Mouse (Mus musculus) spleen, adult 2 months (tissue): Measurements from ENCODE around the gene Spdl1.

Experiments used
- CTCF ChIP-seq: fragments of 200-500 bp; IDR thresholded peaks from 2 replicates; pipeline ENCODE4 v1.5.1; 2011; ENCODE audit warnings: mild to moderate bottlenecking, inconsistent platforms; ENCODE audit not compliant: insufficient read depth, insufficient read length, insufficient replicate concordance; ENCODE audit errors: extremely low read depth
- POLR2A ChIP-seq: fragments of 200-500 bp; IDR thresholded peaks from 2 replicates; pipeline ENCODE4 v1.6.1; 2011; ENCODE audit warnings: low read depth, low read length, inconsistent platforms

GRCm38 (mm10) chr11:34796097-34796496, 37.3 kb downstream of the Spdl1 start:
- no peak for TF ChIP-seq POLR2A
- peak; percentile 12; the same call in 1 of the 2 replicates for TF ChIP-seq CTCF
